Mouse (Mus musculus) brain, embryonic 18.5 days (tissue): ENCODE results near the gene Hps3.
"Not testable (repeated sequence)": the region's sequence is repeated elsewhere in the genome, so short reads cannot be mapped to it uniquely, and the experiment has no call there.

Experiments used
- DNase-seq: peaks from one replicate; pipeline ENCODE4 v3.0.0-alpha.2; 2012; ENCODE audit warnings: low read depth, low spot score

The Hps3 gene

GRCm38 (mm10) chr3:19949401-19949800 lies 85.7 kb downstream of the Hps3 start:
- not testable (repeated sequence) for DNase-seq

DNA sequence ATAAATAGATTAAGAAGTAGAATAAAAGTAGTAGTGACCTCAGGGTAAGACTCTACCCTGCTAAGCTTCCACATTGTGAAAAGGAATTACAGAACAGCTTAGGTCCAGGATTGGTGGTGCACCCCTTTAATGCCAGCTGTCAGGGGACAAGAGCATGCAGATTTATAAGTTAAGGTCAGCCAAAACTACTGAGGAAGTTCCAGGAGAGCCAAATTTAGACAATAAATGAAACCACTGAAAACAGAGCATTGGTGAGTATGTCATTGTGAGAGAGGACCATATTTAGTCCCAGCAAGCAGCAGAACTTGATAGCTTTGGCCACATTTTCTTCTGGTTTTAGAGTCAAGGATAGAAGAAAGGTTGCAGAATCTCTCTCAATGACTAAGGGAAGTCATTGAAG lies 86.6 kb downstream of the Hps3 start:
- DNase-seq, result no peak
